ENCODE assay signal across 9 mouse cellular contexts in the genomic region with DNA sequence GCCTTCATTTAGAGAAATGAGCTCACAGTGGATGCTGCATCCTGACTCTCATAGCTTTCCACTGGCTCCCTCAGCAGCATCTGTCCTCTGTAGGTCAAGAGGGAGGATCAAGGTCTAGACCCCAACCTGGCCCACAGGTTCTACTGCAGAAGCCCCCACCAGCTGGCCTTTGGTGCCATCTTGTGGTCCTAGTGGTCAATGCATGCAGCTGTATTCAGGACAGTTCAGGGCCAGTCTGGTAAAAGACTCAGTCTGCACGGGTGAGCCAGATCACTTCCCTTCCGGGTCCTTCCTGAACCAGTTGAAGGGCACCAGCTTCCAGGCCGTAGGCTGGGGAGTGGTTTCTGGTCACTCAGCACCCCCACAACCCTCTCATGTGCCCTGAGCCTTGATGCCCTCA. TPM values are rescaled to one million over a fixed set of nuclear protein-coding genes. Genes with fewer than 3 reads are reported as not detected.
DNase-seq lines count a peak whose midpoint lies in the region; ATAC-seq and TF ChIP-seq lines count a peak whose summit lies in the region.
"Had no signal": no experiment of that assay in that cellular context is flagged by ENCODE, and none has a peak within 500 bp of the region (broad histone marks: within the 10 kb centered on the region; RNA-seq: fewer than 3 reads in every experiment).

No protein-coding gene starts in this region.

- H3K9me3 ChIP-seq in heart, postnatal 0 days (replicated peaks; ENCODE audit: control insufficient read depth, low read length), result no peaks in the 10 kb centered on the region
- H3K9me3 ChIP-seq: heart, embryonic 15.5 days had no signal

- H3K27me3 ChIP-seq in heart, postnatal 0 days (ENCODE audit: control insufficient read depth, insufficient read depth, low read length), result no peaks in the 10 kb centered on the region

- WGBS in heart, postnatal 0 days, result 3% methylated on average over 3 of the region's 3 CpGs
- WGBS in large intestine, adult 2 months, result 4% methylated on average over 3 of the region's 3 CpGs
- 6% methylated on average over 3 of the region's 3 CpGs for WGBS in lung, adult 2 months

- no peak overlapping the region for H3K9ac ChIP-seq in heart, postnatal 0 days (replicated peaks; ENCODE audit: low read depth, low read length)
- H3K9ac ChIP-seq: heart, embryonic 15.5 days had no signal

- H3K4me2 ChIP-seq in heart, postnatal 0 days (ENCODE audit: low read depth, low read length), result no peak overlapping the region
- H3K4me2 ChIP-seq: heart, embryonic 15.5 days had no signal

- no peaks in the 10 kb centered on the region for H3K36me3 ChIP-seq in heart, postnatal 0 days (replicated peaks; ENCODE audit: control insufficient read depth, insufficient read depth, low read length)
- H3K36me3 ChIP-seq: heart, embryonic 15.5 days had no signal

- H3K27ac ChIP-seq in cortical plate, adult 2 months (ENCODE audit: insufficient read depth, low read length), result no peak overlapping the region
- H3K27ac ChIP-seq in heart, postnatal 0 days (ENCODE audit: low read depth), result no peak overlapping the region
- H3K27ac ChIP-seq: heart, embryonic 15.5 days had no signal

- peak; percentile 81 for ATAC-seq in heart, postnatal 0 days (ENCODE audit: insufficient read depth, low read depth)

- H3K4me3 ChIP-seq in cortical plate, adult 2 months (ENCODE audit: insufficient read depth, low read length), result no peak overlapping the region
- H3K4me3 ChIP-seq in heart, postnatal 0 days (ENCODE audit: low read depth, low read length), result no peak overlapping the region
- no peak overlapping the region for H3K4me3 ChIP-seq in lung, adult 2 months (replicated peaks; ENCODE audit: extremely low read depth, low read depth, low read length)
- H3K4me3 ChIP-seq: heart, embryonic 15.5 days had no signal

- no peak for TF ChIP-seq EP300 in heart, postnatal 0 days (IDR thresholded peaks at IDR 0.05; ENCODE audit: low read depth)

- DNase-seq in A20 (ENCODE audit: low read depth, low spot score) (peak; percentile 77), WW6 (ENCODE audit: low read depth, low spot score) (peak; percentile 40)
- DNase-seq in heart, postnatal 0 days (ENCODE audit: low spot score), result peak; percentile 50
- peak; percentile 7 for DNase-seq in large intestine, adult 2 months (ENCODE audit: low read depth, low spot score)
- DNase-seq in lung, adult 2 months, result peak; percentile 60
- peak; percentile 86 for DNase-seq in retina, postnatal 1 day
- peak; percentile 59 to 77 for DNase-seq in urinary bladder, postnatal 4 days (ENCODE audit: low spot score in 2 of 2)

- TF ChIP-seq POLR2A in cortical plate, adult 2 months (IDR thresholded peaks at IDR 0.05; ENCODE audit: extremely low read depth, insufficient read depth, low read length), result no peak
- TF ChIP-seq POLR2A in lung, adult 2 months (IDR thresholded peaks at IDR 0.05; ENCODE audit: borderline replicate concordance, extremely low read depth, low read depth, low read length), result no peak

- H3K4me1 ChIP-seq in cortical plate, adult 2 months (ENCODE audit: control insufficient read depth, insufficient read depth, low read length), result no peaks in the 10 kb centered on the region
- no peaks in the 10 kb centered on the region for H3K4me1 ChIP-seq in heart, postnatal 0 days (ENCODE audit: control insufficient read depth, insufficient read depth)
- no peaks in the 10 kb centered on the region for H3K4me1 ChIP-seq in lung, adult 2 months (ENCODE audit: control insufficient read depth, insufficient read depth, low read length)
- H3K4me1 ChIP-seq: heart, embryonic 15.5 days had no signal

- peak; percentile 94 for TF ChIP-seq CTCF in cortical plate, adult 2 months (IDR thresholded peaks at IDR 0.05; ENCODE audit: extremely low read depth, insufficient read depth, low read length)
- peak; percentile 96 for TF ChIP-seq CTCF in heart, postnatal 0 days (IDR thresholded peaks at IDR 0.05; ENCODE audit: low read depth)
- peak; percentile 73; the same call in 1 of the 2 replicates for TF ChIP-seq CTCF in lung, adult 2 months (IDR thresholded peaks at IDR 0.05; ENCODE audit: insufficient read depth, low read length)

RNA-seq across cellular contexts. Expression of a gene that starts 10.7 kb away (rescaled TPM):
- polyA plus RNA-seq in cortical plate, adult 2 months (2012; rRNA removed), result 0.10 and 0.11 TPM in 2 replicates
- total RNA-seq in heart, postnatal 0 days (2014; rRNA removed; ENCODE audit: low replicate concordance), result 0.12 TPM in 1 of 2 replicates, not detected in the other
- not detected in 2 replicates for polyA plus RNA-seq in heart, postnatal 0 days (2015; fragmentation: Nextera tagmentation; extraction: Ambion mirVana)
- polyA plus RNA-seq in large intestine, adult 2 months (2012; rRNA removed), result 0.48 and 0.71 TPM in 2 replicates
- 0.06 and 0.08 TPM in 2 replicates for polyA plus RNA-seq in lung, adult 2 months (2012; rRNA removed)

RNA-seq across cellular contexts. Expression of a gene that starts 53.4 kb away (rescaled TPM):
- 0.85 and 1.1 TPM in 2 replicates for polyA plus RNA-seq in cortical plate, adult 2 months (2012; rRNA removed)
- 1.3 TPM in 1 of 2 replicates, not detected in the other for total RNA-seq in heart, postnatal 0 days (2014; rRNA removed; ENCODE audit: low replicate concordance)
- polyA plus RNA-seq in heart, postnatal 0 days (2015; fragmentation: Nextera tagmentation; extraction: Ambion mirVana), result 0.23 and 1.1 TPM in 2 replicates
- 0.11 TPM in 1 of 2 replicates, not detected in the other for polyA plus RNA-seq in large intestine, adult 2 months (2012; rRNA removed)
- polyA plus RNA-seq in lung, adult 2 months (2012; rRNA removed), result 11.4 and 11.9 TPM in 2 replicates

Comparison
In these comparisons a context has a peak if more than half of its experiments do, and no peak if none do; other contexts are left out.
1. DNase-seq: peak in every context shown above with its lines; median percentile 86 in retina, postnatal 1 day; 77 in A20; 68 in urinary bladder, postnatal 4 days; 60 in lung, adult 2 months; 50 in heart, postnatal 0 days; 40 in WW6; 7 in large intestine, adult 2 months.